Mouse (Mus musculus) urinary bladder, postnatal 4 days (tissue): ENCODE results near the gene Pou2f2.

Experiments used
- DNase-seq, 2 experiments: peaks; one replicate each; pipeline ENCODE4 v3.0.0; 2021 to 2022; ENCODE audit warnings: low spot score in 2 of 2

The Pou2f2 gene

GRCm38 (mm10) chr7:25145896-25146295 is 33.6 kb downstream of the Pou2f2 start:
- DNase-seq = no peak

DNA sequence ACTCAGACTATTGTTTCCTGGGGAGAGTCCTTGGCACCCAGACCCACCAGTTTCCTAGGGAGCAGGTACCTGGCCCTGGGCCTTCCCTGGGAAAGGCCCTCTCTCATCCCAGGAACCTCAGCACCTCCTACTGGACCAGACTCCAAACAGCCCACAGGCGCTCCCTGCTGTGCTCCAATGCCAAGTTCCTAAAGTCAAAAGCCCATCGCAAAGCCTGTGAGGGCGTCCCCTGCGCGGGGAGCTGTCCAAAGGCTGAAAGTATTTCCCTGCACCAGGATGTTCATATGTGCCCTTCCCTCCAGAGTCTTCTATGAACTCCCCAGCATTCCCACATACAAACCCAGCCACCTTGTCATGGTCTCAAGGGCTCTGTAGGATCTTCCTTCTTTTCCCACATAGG is 37.8 kb downstream of the Pou2f2 start:
- DNase-seq = peak in 1 of 2 experiments; percentile 72

GRCm38 (mm10) chr7:25137553-25137952 is 42.0 kb downstream of the Pou2f2 start:
- no peak for DNase-seq

DNA sequence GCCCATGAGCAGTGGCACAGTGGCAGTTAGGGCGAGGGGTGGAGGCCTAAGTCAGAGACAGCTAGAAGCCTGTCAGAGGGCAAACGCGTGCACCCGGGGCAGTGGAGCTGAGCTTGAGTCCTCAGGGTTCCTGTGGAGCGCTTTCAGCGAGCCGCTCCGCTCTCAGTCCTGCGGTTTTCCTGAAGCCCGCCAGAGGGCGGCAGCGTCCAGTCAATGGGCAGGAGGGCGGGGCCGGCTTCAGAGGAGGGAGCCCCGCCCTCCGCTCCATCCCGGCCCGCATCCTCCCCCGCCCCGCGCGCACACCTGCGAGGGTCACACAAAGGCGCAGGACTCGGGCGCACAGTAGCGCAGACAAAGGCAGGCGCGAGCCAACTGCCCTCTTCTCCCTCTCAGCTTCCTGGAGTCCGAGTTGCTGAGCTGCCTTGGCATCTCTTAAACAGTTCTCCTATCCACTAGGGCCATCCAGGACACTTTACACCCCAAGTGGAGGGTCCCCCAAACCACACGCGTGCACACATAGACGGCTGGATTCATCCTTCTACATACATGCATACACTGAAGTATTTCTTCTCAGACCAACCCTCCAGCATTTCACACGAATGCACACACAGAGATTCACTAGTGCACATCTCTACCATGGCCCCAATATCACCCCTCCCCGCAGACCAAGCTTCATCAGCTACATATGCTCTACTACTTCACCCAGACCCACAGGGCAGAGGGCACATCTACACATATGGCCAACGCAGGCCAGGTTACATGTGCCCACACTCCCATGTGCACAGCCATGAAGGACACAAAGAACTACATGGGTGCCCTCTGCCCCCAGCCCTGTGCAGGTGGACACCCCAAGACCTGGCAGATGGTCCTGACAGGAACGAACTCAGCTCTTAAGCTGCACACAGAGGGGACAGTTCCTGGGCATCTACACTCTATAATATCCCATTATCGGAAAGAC is 46.2 kb downstream of the Pou2f2 start:
- DNase-seq = peak; percentile 59 to 79

GRCm38 (mm10) chr7:25132318-25132960 is 47.1 kb downstream of the Pou2f2 start:
- DNase-seq = no peak

DNA sequence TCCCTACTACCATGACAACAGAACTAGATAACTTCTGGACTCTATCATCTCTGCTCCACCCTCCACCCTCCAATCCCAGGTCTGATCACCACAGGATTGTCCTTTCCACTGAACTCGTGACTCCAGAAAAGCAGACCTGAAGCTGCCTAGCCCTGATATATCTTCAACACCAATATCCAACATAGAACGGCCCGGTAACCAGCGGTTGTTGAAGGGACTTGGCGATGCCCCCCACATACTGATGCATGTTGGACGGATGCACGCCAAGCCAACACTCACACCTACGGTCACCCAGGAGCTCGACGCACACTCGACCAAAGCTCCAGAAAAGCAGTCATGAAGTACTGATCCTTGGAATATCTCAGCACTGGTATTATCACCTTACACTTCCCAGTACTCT is 48.3 kb downstream of the Pou2f2 start:
- no peak for DNase-seq

- no peak for DNase-seq
Observed at GRCm38 (mm10) chr7:25130565-25130964, 49.0 kb downstream of the Pou2f2 start.

GRCm38 (mm10) chr7:25129390-25129979 is 50.0 kb downstream of the Pou2f2 start:
- DNase-seq = no peak

DNA sequence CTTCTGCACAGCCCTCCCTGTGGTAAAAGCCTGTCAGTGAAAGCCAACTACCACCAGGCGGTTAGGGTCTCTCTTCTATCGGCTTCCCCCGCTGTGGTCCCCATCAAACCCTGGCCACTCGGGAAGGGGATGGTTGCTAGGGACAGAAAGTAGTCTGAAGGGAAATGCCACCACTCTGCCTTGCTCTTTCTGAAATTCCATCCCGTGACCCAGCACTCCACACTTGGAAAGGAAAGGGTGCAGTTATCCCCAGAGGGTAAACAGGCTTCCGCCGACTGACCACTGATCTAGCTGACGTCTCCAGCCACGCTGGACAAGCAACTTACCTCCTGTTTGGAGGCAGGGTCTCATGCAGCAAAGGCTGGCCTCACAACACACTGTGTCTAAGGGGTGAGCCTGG is 51.6 kb downstream of the Pou2f2 start:
- no peak for DNase-seq

- no peak for DNase-seq
Observed at GRCm38 (mm10) chr7:25125716-25126281, 53.7 kb downstream of the Pou2f2 start.

DNA sequence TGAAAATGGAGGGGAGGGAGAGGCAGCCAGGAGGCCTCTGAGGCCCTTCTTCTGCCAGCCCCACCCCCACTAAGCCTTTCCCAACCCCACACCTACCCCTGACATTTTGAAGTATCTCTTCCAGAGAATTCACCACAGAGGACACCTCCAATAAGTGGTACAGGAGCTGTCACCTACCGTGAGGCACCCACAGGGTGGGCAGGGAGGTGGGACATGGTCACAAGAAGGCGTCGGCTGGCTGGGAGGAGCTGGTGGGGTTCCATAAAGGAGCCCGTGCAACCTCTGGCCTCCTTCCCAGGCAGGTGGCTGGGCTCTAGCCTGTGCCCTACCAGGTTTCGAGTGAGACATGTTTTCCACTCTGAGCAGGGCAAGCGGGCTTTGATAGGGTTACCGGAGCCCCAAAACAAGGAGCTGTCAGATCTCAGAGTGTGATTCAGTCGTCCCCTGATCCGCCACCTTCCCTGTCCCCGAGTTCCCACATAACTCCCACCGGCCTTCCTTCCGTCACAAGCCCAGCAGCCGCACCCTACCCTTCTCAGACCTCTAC is 58.2 kb downstream of the Pou2f2 start:
- no peak for DNase-seq

DNA sequence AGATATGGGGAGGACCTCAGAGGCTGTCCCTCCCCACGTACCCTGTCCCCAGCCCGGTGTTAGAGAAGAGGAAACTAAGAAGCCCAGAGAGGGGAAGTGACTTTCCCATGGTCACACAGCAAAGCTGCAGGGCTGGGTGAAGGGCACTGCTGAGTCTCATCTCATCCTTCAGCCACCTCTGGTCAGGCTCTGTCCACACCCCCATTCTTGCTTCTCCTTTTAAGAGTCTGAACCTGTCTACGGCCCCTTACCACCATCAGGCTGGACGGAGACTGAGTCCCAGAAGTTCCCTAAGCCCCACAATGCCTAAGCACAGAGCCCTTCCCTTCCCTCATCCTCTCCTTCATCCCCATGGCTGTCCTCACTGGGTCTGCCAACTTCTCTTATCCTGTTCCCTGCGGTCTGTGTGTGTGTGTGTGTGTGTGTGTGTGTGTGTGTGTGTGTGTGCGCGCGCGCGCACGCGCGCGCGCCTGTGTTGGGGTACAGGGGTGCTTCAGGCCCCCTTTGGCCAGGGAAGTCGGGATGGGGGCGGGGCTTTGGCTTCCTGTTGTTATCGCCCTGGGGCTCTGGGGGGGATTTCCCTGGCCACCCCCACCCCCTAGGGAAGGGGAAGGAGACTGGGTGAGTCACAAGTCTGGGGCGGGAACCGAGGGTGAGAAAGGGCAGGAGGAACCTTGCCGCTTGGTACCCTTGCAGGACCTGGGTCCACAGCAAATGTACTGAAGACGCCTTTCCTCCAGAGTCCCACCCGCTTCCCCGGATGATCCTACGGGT is 59.3 kb downstream of the Pou2f2 start:
- DNase-seq = no peak

- DNase-seq = no peak
Observed at GRCm38 (mm10) chr7:25112956-25113603, 66.4 kb downstream of the Pou2f2 start.

DNA sequence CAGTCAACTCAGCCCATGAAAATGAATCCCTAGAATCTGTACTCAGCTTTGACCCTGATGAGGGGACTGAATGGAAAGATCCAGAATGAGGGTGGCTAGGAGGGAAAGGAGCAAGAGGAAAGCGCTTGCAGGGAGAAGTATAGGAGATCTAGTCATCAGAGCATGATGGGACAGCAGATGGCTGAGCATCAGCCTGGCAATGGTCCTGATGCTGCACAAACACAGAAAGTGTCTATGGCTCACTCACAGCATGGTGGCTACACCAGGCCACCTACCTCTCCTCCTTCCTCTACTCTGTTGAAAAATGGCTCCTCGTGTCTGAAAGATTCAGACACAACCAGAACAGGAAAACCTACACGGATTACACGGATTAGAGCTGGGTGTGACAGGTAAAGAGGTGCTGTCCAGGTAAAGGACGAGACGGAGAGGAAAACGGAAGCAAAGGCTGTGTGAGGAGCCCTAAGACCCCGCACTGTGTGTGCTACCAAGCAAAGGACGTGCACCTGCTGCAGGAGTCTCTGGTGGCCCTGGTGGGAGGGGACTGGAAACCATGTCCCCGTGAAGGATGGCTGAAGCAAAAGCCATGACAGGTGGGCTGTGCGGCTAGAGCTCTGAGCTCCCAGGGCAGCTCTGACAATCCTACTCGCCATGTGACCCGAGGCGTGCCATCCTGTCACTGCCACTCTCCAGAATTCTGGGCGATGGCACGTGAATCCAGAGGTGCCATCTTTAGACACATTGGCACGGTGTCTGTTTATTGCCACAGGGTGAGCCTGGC is 67.2 kb downstream of the Pou2f2 start:
- no peak for DNase-seq

DNA sequence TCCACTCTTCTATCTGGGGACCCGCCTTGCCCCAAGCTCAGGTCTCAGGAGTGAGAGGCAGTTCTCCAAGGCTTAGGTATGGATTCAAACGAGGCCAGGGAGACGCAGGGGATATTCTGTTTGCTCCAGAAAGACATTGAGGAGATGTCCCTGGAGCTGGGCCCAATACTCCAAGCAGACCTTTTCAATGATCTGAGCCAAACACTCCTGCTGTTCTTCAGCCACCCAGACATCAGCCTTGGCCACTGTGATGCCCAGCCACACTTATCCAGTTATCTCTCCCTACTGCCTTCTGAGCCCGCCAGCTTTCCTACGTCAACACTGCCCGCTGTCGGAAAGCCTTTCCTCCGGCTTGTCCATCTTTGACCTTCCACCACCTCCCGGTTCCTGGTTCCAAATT is 69.2 kb downstream of the Pou2f2 start:
- no peak for DNase-seq

DNA sequence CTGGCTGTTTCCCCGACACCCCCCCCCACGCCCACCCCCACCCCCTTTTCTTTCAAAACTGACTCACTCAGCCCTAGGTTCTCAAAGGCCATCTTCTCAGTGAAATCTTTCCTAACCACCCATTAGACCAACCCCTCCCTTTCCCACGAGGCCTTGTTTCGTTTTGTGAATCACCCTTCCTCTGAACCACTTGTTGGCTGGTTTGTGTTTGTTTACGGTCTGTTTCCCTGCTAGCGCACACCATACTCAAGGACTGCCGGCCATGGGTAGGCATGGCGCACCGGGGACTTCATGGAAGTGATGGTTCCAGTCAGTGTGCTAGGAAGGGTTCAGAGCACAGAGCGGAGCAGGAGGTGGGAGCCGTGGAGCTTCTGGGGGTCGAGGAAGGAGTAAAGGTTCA is 70.2 kb downstream of the Pou2f2 start:
- DNase-seq = no peak

GRCm38 (mm10) chr7:25106790-25107502 is 72.6 kb downstream of the Pou2f2 start:
- no peak for DNase-seq

DNA sequence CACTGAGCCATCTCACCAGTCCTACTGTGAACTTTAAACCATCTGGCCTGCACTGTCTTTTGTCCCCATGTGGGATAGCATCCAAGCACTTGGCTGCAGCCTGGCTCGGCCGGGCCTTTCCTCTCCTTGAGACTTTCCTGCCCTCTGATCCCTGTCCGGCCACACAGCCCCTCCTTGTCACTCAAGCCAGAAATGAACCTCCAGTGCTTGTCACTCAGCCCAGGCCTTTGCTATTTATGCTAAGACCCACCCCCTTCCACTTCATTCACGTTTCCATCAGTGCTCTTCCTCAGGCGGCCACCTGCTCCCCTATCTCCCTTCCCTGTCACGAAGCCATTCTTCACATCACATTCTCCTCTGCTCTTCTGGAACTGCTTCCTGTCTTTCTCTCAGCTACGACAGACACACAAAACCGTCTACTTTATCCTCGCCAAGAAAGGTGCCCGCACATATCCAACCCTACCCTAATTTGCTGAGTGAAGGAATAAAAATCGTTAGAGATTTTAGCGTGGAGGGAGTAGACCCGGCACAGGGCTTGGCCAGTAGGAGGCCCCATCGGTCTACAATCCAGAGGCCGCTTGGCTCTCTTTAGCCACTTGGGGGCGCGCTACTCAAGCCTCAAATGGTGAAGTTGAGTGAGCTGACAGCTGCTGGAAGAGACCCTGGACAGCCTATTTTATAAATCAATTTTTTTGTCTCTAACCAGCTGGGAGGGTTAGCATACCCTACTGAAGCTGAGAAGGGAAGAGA is 73.9 kb downstream of the Pou2f2 start:
- peak in 1 of 2 experiments; percentile 41 for DNase-seq

- no peak for DNase-seq
Observed at GRCm38 (mm10) chr7:25099581-25099980, 79.9 kb downstream of the Pou2f2 start.
